Mouse (Mus musculus): ENCODE measurements around the gene Jam3.
"Not testable (repeated sequence)": the region's sequence is repeated elsewhere in the genome, so short reads cannot be mapped to it uniquely, and the experiment has no call there.

Jam3 gene

DNA sequence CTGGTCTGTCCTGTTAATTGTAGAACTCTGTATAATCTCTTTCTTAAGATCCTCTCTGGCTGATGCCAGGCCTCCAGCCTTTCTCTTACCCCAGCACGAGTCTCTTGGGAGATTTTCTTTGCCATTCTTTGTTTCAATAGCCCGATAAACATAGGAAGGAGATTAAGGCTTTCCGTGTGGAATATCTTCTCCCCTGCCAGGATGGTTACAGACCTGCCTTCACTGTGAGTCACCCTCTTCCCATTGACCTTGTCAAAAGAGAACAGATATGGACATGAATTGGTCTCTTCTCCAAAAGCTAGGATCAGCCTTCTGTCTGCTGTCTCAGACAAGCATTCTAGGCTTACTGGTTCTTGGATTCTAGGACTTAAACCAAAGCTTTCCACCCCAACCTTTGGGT lies 15.5 kb upstream of the Jam3 start:
- no peak for DNase-seq (ENCODE audit: low spot score in 2 of 2)

DNA sequence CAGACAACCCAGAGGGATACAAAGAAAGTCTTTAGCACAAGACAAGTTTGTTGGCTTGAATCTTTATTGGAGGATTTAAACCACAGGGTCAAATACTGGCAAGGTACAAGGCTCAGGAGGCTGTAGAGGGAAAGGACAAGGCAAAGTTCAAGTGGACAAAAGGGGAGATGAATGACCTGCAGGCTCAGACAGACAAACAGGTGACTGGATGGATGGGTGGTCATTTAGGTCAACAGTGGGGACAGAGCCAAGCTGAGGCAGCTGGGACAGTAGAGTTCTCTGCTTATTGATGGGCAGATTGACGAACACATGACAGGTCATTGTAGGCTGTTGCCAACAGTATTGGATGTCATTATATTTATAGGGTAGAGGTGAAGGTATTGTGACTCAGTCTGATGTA lies 11.8 kb upstream of the Jam3 start:
- DNase-seq (ENCODE audit: low spot score in 2 of 2): no peak

DNA sequence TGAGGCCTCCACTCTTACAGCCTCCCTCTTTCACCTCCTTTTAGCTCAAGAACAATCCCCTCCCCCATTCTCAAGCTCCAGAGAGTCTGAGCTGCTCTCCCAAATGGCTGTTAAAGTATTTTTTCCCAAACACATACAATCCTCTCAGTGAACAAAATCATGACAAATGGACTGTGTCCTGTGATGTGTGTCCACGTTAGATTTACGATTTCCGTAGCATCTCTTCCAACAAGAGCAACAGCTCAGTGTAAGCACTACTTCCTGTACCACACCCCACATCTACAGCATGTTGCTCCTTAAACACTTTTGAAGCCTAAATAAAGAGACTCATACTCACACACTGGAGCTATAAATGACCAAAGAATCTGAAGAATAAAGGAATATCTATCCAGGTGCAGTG lies 10.4 kb upstream of the Jam3 start:
- no peak for DNase-seq (ENCODE audit: low spot score in 2 of 2)

DNA sequence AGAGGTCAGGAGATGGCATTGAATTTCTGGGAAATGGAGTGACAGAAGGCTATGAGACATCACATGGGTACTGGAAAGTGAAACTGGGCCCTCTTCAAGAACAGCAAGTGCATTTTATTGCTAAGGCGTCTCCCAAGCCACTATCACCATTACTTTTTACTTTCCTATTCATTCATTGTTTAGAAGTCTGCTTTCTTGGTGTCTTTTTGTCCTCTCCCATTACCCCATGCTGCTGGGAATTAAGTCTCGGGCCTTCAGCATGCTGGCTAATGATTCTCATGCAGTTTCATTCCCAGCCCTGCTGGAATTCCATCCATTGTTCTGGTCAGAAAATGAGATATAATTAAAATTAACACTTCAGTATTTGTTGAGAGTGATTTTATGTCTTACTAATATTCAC lies 9.7 kb upstream of the Jam3 start:
- DNase-seq (ENCODE audit: low spot score in 2 of 2): no peak

DNA sequence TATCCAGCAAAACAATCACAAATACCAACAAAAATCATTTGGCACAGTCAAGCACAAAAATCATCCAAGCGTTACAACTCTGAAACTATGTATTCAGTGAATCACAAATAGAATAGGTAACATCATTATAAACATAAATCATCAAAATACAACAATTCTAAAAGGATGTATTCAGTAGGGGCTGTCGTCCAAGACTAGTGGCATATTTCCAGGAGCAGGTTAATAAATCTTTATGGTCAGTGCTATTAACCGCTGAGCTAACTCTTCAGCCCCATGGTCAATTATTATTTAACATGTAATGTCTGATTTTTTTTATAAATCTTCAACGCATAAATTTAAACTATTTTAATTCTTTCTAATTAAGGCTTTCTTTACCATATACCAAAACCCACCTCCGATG lies 8.4 kb upstream of the Jam3 start:
- not testable (repeated sequence) for DNase-seq (ENCODE audit: low spot score in 2 of 2)

DNA sequence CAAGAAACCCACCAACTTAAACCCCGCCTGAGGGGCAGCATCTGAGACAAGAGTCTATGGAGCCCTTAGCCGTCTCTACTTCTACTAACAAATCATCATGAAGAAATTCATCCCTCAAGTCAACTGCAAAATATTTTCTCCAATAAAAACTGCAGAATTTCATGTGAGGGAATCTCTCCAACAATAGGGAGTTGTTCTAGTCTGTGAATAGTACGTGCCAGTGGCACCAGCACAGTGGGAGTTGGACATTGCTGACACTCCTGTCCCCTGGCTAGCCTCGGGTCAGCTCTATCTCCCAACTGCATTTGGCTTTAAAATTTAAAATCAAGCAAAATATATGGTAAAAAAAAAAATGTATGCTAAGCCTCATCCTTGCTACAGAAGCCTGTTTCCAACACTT lies 1.4 kb downstream of the Jam3 start:
- DNase-seq (ENCODE audit: low spot score in 2 of 2): no peak

DNA sequence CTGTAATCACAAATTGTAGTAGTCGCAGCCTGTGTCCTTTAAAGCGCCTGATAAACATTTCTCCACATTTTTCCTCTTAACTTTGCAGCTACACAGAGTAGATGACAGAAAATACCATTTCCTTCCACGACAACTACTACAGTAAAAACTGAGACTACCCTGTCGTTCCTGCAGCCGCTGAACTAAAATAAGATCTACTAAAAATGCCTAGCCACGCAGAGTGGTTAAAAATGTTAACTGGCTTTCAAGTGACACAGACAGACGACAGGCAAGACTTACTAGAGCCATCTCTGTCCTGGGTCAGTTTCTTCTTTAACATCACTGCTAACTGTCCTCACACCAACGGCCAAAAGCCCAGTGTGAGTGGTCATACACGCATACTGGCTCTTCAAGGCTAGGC lies 5.4 kb downstream of the Jam3 start:
- DNase-seq (ENCODE audit: low spot score in 2 of 2): no peak

DNA sequence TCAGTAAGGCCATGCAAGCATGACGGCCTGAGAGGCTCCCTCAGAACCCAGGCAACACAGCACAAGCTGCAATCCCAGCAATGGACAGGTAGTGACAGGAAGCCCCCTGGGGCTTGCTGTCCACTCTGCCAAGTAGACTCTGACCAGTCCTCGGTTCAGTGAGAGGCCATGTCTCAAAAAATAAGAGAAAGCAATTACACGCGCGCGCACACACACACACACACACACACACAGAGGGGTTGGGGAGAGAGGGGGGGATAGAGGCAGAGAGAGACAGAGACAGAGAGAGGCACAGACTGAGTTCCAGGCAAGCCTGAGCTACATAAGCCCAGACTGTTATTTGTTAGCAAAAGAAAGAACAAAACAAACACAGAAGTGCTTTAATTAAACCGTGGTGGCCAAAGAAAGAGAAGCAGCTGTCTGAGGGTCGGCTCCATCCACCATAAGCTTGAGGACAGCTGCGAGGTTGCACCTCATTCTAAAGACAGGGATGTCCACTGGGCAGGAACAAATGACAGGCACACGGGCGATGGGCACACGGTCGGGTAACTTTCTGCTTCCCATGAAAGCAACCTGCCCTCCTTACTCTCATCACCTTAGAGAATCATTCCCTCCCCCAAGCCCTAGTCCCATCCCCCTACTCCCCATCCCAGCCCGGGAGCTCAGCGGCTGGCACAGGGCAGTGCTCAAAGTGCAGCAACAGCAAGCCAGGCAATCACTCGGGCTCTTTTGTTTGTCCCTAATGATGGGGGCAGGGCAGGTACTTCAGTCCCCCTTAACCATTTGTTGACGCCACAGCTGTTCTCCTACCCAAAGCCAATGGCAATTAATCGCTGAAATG lies 6.4 kb downstream of the Jam3 start:
- DNase-seq (ENCODE audit: low spot score in 2 of 2): no peak

DNA sequence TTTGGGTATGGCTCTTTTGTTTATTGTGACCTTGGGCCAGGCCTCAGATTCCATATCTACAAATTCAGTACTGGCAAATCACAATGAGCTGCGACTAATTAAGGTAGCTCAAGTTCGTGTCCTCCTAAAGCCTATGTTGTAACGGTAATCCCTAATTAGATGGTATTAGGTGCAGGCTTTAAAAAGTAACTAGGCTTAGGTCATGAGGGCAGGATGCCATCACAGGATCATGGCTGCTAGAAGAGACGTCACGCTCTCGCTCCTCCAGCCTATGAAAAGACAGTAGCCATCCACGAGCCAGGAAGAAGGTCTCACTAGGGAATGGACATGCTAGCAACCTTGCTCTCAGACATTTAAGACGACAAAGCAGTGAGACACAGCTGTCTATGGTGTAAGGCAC lies 7.3 kb downstream of the Jam3 start:
- no peak for DNase-seq (ENCODE audit: low spot score in 2 of 2)

DNA sequence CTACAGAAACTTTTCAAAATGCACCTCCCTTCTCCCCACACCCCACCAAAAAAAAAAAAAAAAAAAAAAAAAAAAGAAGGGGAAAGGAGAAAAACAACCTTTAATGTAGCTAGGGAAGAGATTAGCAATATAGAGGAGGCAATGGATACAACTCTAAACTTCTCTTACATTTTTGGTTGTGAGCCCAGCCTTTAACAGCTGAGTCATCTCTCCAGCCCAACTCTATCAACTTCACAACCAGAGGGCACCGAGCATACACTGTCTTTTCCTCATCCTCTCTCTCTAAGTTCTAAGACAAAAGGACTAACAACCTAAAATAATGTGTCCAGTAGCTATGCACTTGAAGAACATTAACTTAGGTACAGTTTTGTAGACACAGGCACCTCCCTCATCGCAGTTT lies 8.4 kb downstream of the Jam3 start:
- no peak for DNase-seq (ENCODE audit: low spot score in 2 of 2)

DNA sequence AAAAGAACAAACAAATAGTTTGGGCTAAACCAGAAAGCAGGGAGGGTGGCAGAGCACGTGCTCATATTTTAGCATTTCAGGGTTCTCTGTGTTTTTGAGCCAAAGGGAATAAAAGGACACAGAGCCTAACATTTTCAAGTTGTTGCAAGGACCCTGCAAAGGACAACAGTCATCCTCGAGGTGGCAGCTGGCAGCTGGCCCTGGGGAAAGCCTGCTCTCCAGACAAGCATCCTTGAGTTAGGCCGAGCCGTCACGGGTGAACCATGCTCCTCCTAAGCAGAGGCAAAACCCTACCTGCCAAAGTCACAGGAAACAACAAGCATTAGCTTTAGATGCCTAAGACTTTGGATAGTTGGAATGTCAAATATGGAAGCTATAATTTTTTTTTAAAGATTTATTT lies 10.2 kb downstream of the Jam3 start:
- DNase-seq (ENCODE audit: low spot score in 2 of 2): no peak

DNA sequence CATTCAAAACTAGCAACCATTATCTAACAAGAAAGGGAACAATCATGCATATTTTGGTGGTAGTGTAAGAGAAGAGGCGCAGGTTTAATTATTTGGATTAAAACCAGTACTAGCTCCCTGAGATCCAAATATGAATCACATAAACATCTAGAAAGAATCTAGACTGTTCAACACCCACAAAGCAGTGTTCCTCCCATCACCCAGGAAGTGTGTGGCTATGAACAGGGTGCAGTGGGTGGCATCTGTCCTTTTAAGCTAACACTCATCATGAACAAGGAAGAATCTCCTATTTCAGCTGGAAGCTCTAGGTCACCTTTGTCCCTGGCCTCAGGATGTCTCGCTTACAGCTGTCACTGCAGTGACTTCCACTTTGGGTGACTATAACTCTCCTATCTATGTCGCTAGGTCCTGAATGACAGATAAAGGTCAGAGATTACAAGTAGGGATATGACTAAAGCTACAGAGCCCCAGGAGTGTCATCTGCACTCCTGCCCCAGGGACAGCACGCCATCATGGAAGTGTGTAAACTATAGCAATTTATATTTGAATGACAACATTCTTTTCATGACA lies 10.9 kb downstream of the Jam3 start:
- no peak for DNase-seq (ENCODE audit: low spot score in 2 of 2)

DNA sequence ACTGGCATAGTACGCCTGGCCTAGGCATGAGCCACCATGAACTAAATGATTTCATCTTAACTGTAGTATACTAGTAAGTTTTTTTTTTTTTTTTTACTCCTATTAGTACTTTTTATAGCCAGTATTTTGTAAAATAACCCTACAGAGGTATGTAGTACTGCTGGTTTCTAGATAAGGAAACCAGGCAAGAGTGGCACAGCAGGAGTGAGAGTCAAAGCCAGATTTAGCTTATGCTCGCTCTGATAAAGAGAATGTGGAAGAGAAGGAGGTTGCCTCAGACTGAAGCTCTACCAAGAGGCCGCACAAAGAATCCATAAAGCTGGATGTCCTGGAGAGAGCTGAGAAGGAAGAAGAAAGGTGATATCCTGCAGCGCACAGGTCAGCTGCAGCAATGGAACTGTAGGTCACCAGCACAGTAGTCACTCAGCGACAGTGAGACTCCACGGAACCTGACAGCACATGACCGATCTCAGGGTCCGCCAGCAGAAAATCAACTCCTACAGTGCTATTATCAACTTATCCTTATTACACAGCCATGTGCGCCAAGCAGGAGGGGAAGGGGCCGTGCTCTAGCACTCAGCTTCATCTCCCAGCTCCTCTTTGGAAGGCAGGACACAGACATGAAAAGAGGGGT lies 14.7 kb downstream of the Jam3 start:
- DNase-seq (ENCODE audit: low spot score in 2 of 2): no peak

DNA sequence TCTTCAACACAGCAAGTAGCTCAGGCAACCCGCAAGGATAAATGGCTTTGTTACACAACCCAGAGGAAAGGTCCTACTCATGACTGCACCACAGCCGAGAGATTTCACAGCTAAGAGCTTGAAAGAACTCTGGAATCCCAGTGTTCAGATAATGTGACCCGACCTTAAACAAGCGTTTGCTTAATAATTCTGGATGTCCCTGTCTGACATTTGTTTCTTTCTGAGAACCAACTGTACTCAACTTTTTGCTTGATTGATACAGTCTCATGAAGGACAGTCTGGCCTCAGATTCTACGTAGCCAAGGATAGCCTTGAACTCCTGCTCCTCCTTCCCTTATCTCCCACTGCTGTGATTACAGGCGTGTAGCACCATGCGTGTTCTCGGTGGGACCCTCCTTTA lies 18.6 kb downstream of the Jam3 start:
- no peak for DNase-seq (ENCODE audit: low spot score in 2 of 2)

DNA sequence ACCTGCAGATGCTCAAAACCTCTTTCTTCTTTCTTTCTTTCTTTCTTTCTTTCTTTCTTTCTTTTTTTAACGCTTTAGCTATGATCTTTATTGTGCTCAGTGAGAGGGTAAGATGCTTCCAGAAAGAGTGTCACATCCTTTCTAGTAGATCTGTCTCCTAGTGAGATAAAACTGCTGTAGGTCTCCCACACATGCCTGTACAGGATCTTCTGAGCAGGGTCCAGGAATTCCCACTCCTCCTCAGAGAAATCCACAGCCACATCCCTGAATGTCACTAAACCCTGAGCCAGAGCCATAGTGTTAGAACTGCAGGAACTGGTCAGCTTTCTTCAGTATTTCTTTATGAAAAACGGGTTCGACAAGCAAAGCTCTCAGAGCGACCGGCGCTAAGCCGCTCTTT lies 19.8 kb downstream of the Jam3 start:
- DNase-seq (ENCODE audit: low spot score in 2 of 2): no peak

DNA sequence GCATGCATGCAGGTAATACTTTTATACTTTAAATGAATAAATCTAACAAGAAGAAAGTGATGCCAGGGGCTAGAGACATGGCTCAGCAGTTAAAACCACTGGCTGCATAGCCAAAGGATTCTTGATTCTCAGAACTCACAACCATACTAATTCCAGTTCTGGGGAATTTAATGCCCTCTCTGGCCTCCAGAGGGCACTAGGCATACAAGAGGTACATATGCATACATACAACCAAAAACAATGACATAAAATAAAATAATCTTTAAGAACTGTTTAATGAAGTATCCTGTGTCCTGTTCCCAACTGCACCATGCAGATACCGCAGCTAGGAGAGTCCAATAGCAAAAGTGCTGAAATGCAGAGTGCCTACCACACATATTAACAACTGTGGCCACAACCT lies 20.8 kb downstream of the Jam3 start:
- DNase-seq (ENCODE audit: low spot score in 2 of 2): no peak

DNA sequence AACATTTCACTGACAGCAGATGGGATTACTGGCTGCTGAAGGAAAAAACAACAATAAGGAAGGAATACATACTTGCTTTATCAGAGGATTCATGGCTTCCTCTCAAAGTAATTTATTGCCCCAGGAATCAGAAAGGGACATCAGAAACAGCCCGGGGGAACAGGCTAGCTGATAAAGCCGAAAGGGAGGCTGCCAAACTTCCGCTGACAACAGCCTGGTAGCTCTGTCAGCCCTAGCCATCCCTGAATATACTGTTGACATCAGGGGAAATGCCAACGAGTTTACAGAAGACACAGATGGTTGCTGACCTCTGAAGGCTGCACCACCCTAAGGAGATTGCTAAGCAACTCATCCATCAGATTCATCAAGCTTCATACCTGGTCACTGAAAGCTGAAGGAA lies 26.6 kb downstream of the Jam3 start:
- DNase-seq (ENCODE audit: low spot score in 2 of 2): no peak

DNA sequence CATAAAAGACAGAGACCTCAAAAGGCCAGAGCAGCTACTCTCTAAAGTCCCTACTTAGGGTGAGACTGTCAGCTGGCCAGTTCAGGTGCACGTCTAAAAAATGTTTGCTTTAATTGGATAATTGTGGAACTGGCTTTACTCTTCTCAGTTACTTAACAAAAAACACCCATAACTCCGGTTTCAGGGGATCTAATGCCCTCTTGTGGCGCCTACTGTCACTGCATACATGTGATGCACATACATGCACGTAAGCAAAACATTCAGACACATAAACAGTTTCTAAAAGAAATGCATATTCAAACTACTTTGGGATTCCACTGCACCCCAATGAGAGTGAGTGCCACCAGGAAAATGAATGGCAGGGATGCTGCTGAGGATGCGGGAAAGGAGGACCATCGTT lies 28.7 kb downstream of the Jam3 start:
- no peak for DNase-seq (ENCODE audit: low spot score in 2 of 2)

DNA sequence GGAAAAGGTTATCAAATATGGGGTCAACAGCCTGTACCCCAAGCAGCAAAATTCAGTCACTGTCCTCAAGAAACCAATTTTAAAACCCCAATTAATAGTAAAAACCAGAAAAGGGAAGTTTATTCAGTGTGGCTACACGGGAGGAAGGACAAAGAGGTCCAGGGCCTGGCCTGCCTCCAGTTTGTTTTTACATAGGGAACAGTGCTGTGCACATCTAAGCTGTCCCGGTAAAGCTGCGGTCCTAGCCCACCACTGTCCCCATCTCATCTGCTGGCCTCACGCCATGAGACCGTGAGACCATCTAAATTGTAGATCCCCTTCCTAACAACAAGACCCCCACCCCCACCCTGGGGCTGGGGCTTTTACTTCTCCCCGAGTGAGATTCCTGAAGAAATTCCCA lies 29.8 kb downstream of the Jam3 start:
- DNase-seq (ENCODE audit: low spot score in 2 of 2): no peak

DNA sequence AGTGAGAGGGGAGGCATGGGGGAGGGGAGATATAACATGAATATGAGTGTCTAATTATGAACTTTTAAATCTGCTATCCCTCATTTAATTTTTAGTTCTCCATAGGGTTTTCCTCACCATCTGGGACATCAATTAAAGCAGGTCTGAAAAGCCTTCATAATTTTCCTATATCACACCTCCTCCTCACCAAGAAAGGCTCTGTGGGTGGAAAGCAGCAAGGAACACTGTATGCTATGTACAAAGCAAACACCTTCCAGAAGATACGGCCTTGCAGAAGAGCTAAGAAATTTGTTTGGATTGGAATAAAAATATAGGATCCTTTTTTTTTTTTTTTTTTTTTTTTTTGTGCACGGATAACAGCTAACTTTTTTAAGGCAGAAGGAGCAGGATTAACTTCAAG lies 31.3 kb downstream of the Jam3 start:
- no peak for DNase-seq (ENCODE audit: low spot score in 2 of 2)

DNA sequence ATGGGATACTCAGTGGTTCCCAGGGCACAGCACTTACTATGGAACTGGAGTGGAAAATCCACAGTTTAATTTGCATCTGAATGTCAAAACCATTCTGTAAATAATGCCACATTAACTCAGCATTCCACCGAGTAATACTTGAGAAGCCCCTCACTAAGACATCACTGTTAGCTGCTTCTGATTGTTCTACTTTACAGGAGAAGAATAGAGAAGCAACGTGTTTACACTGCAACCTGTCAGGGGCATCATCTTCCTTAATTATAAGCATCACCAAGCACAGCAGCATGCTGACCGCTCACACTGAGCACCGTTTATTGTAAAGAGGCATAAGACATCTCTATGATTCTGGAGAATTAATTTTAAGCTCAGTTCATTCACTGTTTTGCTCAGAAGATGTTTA lies 32.3 kb downstream of the Jam3 start:
- no peak for DNase-seq (ENCODE audit: low spot score in 2 of 2)

DNA sequence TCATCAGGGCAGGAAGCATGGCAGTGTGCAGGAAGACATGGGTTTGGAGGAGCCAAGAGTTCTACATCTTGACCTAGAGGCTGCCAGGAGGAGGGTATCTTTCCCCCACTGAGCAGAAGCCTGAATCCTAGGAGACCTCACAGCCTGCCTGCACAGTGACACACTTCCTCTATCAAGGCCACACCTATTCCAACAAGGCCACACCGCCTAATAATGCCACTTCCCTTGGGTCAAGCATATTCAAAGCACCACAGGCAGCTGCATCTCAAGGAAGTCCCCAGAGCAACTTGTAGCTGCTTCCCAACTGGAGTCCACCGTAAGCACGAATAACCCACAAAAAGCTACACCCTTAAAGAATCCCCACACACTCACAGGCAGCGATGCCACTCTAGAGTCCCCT lies 33.1 kb downstream of the Jam3 start:
- DNase-seq (ENCODE audit: low spot score in 2 of 2): no peak

DNA sequence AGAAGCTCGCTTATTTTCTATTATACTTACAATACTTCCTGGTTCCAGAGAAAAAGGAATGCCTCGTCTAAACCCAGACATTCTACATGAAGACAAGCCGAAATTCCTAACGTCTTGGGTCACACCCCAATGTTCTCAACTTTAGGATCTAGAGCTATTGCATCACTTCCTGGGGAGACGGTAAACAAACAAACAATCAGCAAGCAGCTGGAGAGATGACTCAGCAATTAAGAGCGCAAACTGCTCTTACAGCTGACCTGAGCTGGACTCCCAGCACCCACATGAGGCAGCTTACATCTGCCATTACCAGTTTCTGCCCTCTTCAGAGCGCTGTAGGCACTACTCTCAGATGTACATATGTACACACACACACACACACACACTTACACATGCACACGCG lies 34.0 kb downstream of the Jam3 start:
- no peak for DNase-seq (ENCODE audit: low spot score in 2 of 2)
